Mouse (Mus musculus) naive thymus-derived CD4-positive, alpha-beta T cell, adult 5 months (primary cell): ENCODE results near the gene Lrrc8b. TPM values are rescaled to one million over a fixed set of nuclear protein-coding genes. Genes with fewer than 3 reads are reported as not detected.

Source experiments
- polyA plus RNA-seq: library from polyadenylated mRNA; unstranded; fragments of 100-300 nt; shearing (Covaris generic); gene quantifications from one replicate; pipeline ENCODE4 v1.2.1, GENCODE M21; 2017

Gene Lrrc8b
- polyA plus RNA-seq = 5.7 TPM

GRCm38 (mm10) chr5:105415198-105415791 lies at the start of gene Lrrc8b:
Gene Lrrc8b (plus strand): TSS chr5:105415775.

GRCm38 (mm10) chr5:105519096-105519975 lies 103.8 kb downstream of the Lrrc8b start, which contains the start of gene Lrrc8c:
Gene Lrrc8c (plus strand): TSS chr5:105519388.

Other genes with a start within 250 kb of the Lrrc8b start
- gene Gbp10, start 176.2 kb upstream of the Lrrc8b start, polyA plus RNA-seq = 20.7 TPM
- 0.22 TPM for gene Gm43302, start 122.1 kb upstream of the Lrrc8b start, polyA plus RNA-seq
- 59.4 TPM for gene Gbp6, start 122.1 kb upstream of the Lrrc8b start, polyA plus RNA-seq
- gene Lrrc8c, start 103.6 kb downstream of the Lrrc8b start, polyA plus RNA-seq = 101 TPM